Mouse (Mus musculus) monocyte, adult 5-6 weeks (primary cell): ENCODE measurements around the gene Dapk2. TPM values are rescaled to one million over a fixed set of nuclear protein-coding genes. Genes with fewer than 3 reads are reported as not detected.

Experiments
- total RNA-seq: library from RNA; stranded (forward); fragments of 200-1000, 200-491, 200-594 nt; gene quantifications from 3 replicates; pipeline ENCODE4 v1.2.3, GENCODE M21; 2017

Dapk2 gene
- total RNA-seq, 1 experiment from 2014 or later = 15.3 TPM

Other genes starting within 250 kb of the Dapk2 start
- 28.5 to 53.8 TPM (median 33.5 TPM) in 3 replicates for gene Trip4, start 249.4 kb upstream of the Dapk2 start, total RNA-seq
- gene Csnk1g1, start 249.3 kb upstream of the Dapk2 start, total RNA-seq = 23.0 to 65.0 TPM (median 38.0 TPM) in 3 replicates
- 628 to 744 TPM (median 641 TPM) in 3 replicates for gene Ppib, start 98.0 kb upstream of the Dapk2 start, total RNA-seq
- gene Snx22, start 88.5 kb upstream of the Dapk2 start, total RNA-seq = 1.3 to 2.6 TPM (median 1.6 TPM) in 3 replicates
- gene Snx1, start 31.6 kb upstream of the Dapk2 start, total RNA-seq = 118 to 143 TPM (median 135 TPM) in 3 replicates
- gene Ciao2a, start 31.6 kb upstream of the Dapk2 start, total RNA-seq = 112 to 213 TPM (median 210 TPM) in 3 replicates
- gene Herc1, start 192.2 kb downstream of the Dapk2 start, total RNA-seq = 125 to 158 TPM (median 133 TPM) in 3 replicates